Mouse (Mus musculus): ENCODE measurements around the gene Zfhx3.

Zfhx3 gene

DNA sequence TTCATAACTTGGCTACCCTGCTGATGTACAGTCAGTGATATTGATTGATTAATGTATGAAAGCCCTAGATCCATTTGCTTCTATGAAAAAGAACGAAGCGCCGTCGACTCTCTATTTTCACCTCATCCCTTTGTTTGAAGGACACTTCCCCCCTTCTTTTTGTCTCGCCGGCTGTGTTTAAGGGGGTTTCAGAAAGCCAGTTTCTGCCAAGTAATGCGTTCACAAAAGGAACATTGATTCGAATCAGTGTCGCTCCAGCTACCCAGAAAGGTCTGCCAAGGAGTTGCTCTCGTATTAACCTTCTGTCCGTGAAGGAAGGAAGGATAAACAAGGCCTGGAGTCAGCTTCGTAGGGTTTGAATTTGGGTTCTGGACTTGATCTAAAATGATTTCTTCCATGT, 943.4 kb downstream of the Zfhx3 start:
- no peak for DNase-seq (ENCODE audit: low read depth, low spot score)

- DNase-seq (ENCODE audit: low read depth, low spot score) = peak; percentile 81
Observed at GRCm38 (mm10) chr8:108886599-108887255, 944.3 kb downstream of the Zfhx3 start.

GRCm38 (mm10) chr8:108887256-108887615, 944.8 kb downstream of the Zfhx3 start:
- no peak for DNase-seq (ENCODE audit: low read depth, low spot score)

DNA sequence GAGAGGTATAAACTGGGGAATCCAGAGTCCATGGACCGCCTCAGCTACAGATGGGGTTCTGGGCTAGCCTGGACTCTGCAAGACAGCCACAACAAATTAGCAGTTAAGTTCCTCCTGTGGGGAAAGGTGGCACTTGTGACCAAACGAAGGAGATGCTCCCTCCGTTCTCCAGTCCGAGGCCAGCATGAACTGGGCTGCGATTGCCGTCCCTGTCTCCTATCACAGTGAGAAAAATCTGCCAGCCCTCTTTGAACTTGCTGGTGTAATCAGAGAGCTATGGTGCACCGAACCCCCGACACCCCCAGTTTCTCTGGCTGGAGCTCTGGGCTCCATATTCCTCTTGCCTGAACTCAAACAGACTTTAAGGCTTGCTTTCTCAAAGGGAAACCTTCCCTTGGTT, 945.4 kb downstream of the Zfhx3 start:
- DNase-seq (ENCODE audit: low read depth, low spot score) = no peak

GRCm38 (mm10) chr8:108888924-108889323, 946.5 kb downstream of the Zfhx3 start:
- DNase-seq (ENCODE audit: low read depth, low spot score) = no peak

DNA sequence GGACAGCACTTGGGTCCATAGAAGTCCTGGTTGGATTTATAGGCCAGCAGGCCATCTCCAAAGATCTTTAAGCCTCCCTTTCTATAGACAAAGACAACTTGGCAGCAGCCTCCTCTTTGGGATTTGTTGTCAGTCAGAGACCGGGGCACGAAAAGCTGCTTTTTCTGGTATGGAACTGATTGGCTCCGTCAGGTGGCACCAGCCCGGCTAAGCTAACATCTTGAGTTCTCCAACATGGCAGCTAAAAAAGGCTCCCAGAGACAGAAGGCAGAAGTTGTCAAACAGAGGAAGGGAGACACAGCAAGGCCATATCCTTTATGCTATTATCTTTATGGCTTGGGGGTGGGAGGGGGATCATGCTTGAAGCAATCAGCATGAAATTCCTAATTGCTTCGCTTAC, 947.0 kb downstream of the Zfhx3 start:
- DNase-seq (ENCODE audit: low read depth, low spot score) = no peak

- DNase-seq (ENCODE audit: low read depth, low spot score) = no peak
Observed at GRCm38 (mm10) chr8:108894287-108894686, 951.8 kb downstream of the Zfhx3 start.

DNA sequence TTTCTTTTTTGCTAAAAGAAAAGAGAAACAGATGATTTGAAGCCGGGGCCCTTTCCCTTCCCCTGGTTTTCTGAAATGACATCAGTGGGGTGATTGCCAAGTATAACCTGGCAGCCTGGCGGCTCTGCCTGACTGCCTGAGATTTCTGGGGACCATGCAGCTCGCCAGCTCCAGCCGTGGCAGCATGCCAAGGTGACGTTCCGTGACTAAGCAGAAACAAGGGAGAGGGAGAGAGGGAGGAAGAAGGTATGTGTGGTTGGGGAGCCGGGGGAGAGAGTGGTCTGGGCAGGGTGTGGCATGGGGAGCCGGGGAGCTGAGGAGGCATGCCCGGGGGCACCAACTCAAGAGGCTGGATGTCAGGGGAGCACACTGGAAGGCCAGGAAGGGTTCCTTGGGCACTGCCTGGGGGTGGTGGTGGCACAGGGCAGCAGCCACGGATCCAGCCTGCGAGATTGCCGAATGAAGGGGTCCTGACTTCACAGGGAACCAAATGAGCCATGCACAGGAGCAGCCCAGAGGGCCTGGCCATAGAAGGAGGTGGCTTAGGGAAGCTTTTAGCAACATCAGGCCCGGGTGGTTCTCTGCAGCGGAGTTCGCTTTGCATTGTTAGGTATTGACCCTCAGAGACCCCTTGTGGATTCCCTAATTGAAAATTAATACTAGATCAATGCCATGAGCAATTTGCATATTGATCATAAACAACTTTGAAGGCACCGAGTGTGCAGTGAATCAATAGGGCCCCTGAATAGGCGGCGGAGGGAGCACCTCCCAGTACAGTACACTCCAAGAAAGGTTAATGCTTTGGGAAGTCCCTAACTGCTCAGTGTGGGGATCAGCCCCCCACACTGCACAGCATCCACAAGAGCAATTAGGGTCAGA, 954.3 kb downstream of the Zfhx3 start:
- peak; percentile 86 for DNase-seq (ENCODE audit: low read depth, low spot score)

- no peak for DNase-seq (ENCODE audit: low read depth, low spot score)
Observed at GRCm38 (mm10) chr8:108897347-108898100, 955.1 kb downstream of the Zfhx3 start.

- DNase-seq (ENCODE audit: low read depth, low spot score) = no peak
Observed at GRCm38 (mm10) chr8:108899251-108899771, 956.9 kb downstream of the Zfhx3 start.

- DNase-seq (ENCODE audit: low read depth, low spot score) = no peak
Observed at GRCm38 (mm10) chr8:108900541-108900940, 958.1 kb downstream of the Zfhx3 start.

- DNase-seq (ENCODE audit: low read depth, low spot score) = no peak
Observed at GRCm38 (mm10) chr8:108901208-108901607, 958.8 kb downstream of the Zfhx3 start.

DNA sequence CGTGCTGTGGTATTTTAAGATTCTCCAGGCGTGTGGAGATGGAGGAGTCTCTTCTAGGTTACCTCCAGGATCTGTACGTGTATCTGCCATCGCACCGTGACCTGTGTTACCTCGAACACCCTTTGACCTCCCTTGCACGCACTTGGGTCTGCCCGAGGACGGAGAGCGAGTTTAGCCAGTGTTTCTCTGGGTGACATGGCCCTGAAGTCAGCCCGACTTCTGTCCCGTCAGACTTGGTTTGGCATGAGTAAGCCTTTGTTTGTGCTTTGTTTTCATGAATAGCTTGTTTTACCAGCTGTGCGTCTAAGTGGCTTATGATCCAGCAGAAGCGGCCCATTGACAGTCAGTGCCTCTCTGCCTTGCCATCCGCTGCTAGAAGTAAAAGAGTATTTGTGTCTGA, 961.1 kb downstream of the Zfhx3 start:
- peak; percentile 72 for DNase-seq (ENCODE audit: low read depth, low spot score)

- no peak for DNase-seq (ENCODE audit: low read depth, low spot score)
Observed at GRCm38 (mm10) chr8:108904288-108904971, 962.0 kb downstream of the Zfhx3 start.

DNA sequence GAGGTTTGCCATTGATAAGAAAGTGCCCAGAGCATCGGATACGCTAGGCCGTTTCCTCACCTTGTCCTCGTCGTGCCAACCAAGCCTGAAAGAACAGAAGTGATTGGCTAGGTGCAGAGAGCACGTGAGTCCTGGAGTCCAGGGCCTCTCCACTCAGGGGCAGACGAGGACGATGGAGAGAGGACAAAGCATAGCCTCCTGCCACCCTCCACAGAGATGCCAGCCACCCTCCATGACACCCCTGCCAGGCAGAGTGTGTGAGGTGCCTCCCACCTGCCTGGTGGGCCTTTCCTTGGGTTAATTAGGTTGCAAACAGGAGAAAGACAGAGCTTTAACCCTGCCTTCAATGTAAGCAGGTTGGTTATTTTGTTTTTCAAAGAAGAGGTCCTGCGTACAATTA, 965.6 kb downstream of the Zfhx3 start:
- DNase-seq (ENCODE audit: low read depth, low spot score) = no peak

- no peak for DNase-seq (ENCODE audit: low read depth, low spot score)
Observed at GRCm38 (mm10) chr8:108908540-108908939, 966.1 kb downstream of the Zfhx3 start.

GRCm38 (mm10) chr8:108909035-108909434, 966.6 kb downstream of the Zfhx3 start:
- peak; percentile 78 for DNase-seq (ENCODE audit: low read depth, low spot score)

GRCm38 (mm10) chr8:108909455-108909854, 967.0 kb downstream of the Zfhx3 start:
- peak; percentile 57 for DNase-seq (ENCODE audit: low read depth, low spot score)

- peak; percentile 42 for DNase-seq (ENCODE audit: low read depth, low spot score)
Observed at GRCm38 (mm10) chr8:108910843-108911242, 968.4 kb downstream of the Zfhx3 start.

GRCm38 (mm10) chr8:108911511-108911910, 969.1 kb downstream of the Zfhx3 start:
- peak; percentile 86 for DNase-seq (ENCODE audit: low read depth, low spot score)

GRCm38 (mm10) chr8:108912998-108913397, 970.6 kb downstream of the Zfhx3 start:
- DNase-seq (ENCODE audit: low read depth, low spot score) = no peak

Data from brain, adult 2 months (tissue).